Mouse (Mus musculus) olfactory bulb, adult 2 months (tissue): ENCODE data around the gene Slc26a11.

Experiments
- CTCF ChIP-seq: fragments of 200-500 bp; IDR thresholded peaks from 2 replicates; pipeline ENCODE4 v1.5.1; 2012; ENCODE audit warnings: low read depth, mild to moderate bottlenecking, low read length, moderate library complexity; ENCODE audit not compliant: insufficient read depth
- POLR2A ChIP-seq: fragments of 200-500 bp; IDR thresholded peaks from 2 replicates; pipeline ENCODE4 v1.6.1; 2012; ENCODE audit warnings: mild to moderate bottlenecking, low read depth, low read length, moderate library complexity; ENCODE audit not compliant: insufficient read depth

DNA sequence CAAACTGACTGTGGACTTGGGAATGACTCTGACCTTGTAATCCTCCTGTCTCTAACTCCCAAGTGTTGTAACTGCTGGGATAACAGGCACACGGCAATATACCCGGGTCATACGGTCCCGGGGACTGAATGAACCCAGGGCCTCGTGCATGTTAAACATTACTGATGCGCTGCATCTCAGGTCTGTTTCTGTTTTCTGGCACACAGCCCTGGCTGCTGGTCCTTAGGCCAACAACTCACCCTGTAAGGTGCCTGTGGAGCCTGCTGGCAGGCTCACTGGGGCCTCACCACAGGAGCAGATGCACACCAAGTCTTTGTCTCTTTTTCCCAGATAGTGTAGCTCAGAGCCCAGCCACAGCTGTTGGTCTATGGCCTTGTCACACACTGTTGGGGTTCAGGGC lies 52.0 kb downstream of the Slc26a11 start:
- TF ChIP-seq CTCF (no peak), POLR2A (no peak)
